Mouse (Mus musculus): ENCODE measurements around the gene Appbp2. TPM values are rescaled to one million over a fixed set of nuclear protein-coding genes. Genes with fewer than 3 reads are reported as not detected.

Appbp2 gene
- total RNA-seq, 2 experiments from 2014 or later: 47.8 to 48.8 TPM

- Histone ChIP-seq H3K27ac (peak overlapping the region; percentile 78; the same call in 1 of the 2 replicates), H3K4me3 (no peak overlapping the region)
- TF ChIP-seq CTCF (conservative IDR thresholded peaks at IDR 0.05): no peak
- no peak for DNase-seq (ENCODE audit: low spot score in 2 of 2)
These were observed 18.1 kb upstream of the Appbp2 start for GRCm38 (mm10) chr11:85253006-85253405.

DNA sequence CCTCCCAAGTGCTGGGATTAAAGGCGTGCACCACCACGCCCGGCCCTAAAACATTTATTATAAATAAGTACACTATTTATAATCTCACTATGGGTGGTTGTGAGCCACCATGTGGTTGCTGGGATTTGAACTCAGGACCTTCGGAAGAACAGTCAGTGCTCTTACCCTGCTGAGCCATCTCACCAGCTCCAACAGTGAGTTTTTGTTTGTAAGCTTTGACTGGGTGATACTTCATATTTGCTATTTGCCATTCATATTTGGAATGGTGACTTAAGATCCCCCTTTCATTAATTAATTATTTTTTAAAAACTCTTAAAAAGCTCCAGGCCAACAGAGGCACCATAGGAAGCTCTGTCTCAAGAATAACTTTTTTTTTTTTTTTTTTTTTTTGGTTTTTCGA lies 17.0 kb upstream of the Appbp2 start:
- DNase-seq (ENCODE audit: low spot score in 2 of 2): no peak
- Histone ChIP-seq H3K27ac (no peak overlapping the region), H3K4me3 (no peak overlapping the region)
- no peak for TF ChIP-seq CTCF (conservative IDR thresholded peaks at IDR 0.05)

GRCm38 (mm10) chr11:85250467-85250866 lies 15.5 kb upstream of the Appbp2 start:
- no peak for DNase-seq (ENCODE audit: low spot score in 2 of 2)
- Histone ChIP-seq H3K27ac (no peak overlapping the region), H3K4me3 (no peak overlapping the region)
- TF ChIP-seq CTCF (conservative IDR thresholded peaks at IDR 0.05): no peak

DNA sequence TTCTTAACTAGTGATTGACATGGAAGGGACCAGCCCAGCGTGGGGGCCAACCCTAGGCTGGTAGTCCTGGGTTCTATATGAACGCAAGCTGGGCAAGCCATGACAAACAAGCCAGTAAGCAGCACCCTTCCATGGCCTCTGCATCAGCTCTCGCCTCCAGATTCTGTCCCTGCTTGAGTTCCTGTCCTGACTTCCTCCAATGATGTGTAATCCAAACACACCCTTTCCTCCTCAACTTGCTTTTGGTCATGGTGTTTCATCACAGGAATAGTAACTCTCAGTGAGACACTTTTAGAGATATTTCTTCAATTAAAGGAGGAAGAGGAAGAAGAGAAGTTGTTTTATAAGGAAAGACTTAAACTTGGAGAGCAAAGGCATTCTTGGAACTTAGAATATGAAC lies 14.4 kb upstream of the Appbp2 start:
- TF ChIP-seq CTCF (conservative IDR thresholded peaks at IDR 0.05): no peak
- DNase-seq (ENCODE audit: low spot score in 2 of 2): no peak
- no peak overlapping the region for H3K4me3 ChIP-seq
- H3K27ac ChIP-seq: no peak overlapping the region

GRCm38 (mm10) chr11:85248151-85248550 lies 13.2 kb upstream of the Appbp2 start:
- no peak overlapping the region for H3K4me3 ChIP-seq
- DNase-seq (ENCODE audit: low spot score in 2 of 2): no peak
- H3K27ac ChIP-seq: no peak overlapping the region
- TF ChIP-seq CTCF (conservative IDR thresholded peaks at IDR 0.05): no peak

- no peak for DNase-seq (ENCODE audit: low spot score in 2 of 2)
- no peak overlapping the region for H3K27ac ChIP-seq
- H3K4me3 ChIP-seq: no peak overlapping the region
- TF ChIP-seq CTCF (conservative IDR thresholded peaks at IDR 0.05): no peak
These were observed 6.3 kb upstream of the Appbp2 start for GRCm38 (mm10) chr11:85241226-85241625.

DNA sequence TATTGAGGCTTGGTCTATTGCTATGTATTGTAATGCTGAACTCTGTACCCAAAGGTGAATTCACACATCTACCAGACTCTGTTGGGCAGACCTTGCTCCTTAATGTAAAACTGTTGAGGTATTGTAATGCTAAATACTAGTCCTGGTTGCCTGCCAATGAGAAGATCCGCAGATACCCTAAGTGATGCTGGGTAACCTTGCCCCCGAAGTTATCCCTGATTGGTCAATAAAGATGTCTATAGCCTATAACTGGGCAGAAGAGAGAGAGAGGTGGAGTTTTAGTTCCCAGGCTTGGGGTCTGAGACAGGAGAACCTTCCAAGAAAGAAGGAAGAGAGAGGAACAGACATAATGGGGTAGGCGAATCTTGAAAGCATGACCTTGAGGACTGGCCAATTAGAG lies 5.3 kb upstream of the Appbp2 start:
- H3K4me3 ChIP-seq: no peak overlapping the region
- no peak for DNase-seq (ENCODE audit: low spot score in 2 of 2)
- no peak for TF ChIP-seq CTCF (conservative IDR thresholded peaks at IDR 0.05)
- H3K27ac ChIP-seq: no peak overlapping the region

DNA sequence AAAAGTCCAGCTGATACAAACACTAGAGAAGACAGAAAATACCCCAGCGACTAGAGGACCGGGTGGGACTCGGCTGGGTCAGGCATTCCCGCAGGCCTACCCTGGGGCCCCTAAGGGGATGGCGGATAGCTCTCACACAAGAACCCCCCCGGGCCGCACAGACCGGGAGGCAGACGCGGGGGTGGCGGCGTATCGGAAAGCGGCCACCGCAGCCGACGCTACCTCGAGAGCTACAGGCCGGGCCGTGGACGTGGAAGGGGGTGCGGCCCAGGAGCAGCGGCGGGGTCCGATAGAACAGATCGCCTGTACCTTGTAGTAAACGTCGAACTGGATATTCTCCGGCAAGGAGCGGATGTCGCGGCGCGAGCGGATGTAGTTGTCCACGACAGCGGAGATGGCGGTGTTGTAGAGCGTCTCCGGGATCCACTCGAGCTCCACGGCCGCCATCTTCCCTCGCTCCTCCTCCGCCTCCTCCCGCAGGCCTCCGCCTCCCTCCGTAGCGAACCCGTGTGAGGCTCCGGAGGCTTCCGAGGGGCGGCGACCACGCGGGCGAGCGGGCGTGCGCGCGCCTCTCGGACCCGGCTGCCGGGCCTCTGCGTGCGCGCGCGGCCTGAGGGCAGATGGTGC lies 454 bp downstream of the Appbp2 start:
- H3K4me3 ChIP-seq: peak overlapping the region; percentile 67
- peak overlapping the region; percentile 98 for H3K27ac ChIP-seq
- DNase-seq (ENCODE audit: low spot score in 2 of 2): peak; percentile 84 to 85
- TF ChIP-seq CTCF (conservative IDR thresholded peaks at IDR 0.05): no peak

DNA sequence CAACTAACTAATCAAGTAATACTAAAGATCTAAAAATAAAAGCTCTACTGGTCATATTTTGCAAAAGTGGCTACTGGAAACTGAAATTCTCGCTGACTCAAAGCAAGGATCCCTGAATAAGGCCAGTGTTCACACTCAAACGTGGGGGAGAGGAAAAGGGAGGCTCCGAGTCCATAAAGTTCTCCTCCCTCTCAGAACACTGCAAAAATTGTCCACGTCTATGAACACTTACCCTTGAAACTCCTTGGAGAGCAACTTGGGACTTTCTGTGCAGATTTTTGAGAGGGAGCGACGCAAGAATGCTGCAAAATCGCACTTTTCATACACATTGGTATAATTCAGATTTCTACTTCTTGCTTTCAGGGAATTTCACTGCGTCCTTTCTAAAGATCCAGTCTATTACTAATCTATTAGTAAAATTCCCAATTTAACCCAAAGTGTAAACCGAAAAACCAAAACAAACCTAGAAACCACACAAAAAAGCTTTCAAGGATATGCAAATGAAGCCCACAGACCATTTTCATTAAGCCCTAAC lies 1.2 kb downstream of the Appbp2 start:
- peak overlapping the region; percentile 67 for H3K4me3 ChIP-seq
- no peak for TF ChIP-seq CTCF (conservative IDR thresholded peaks at IDR 0.05)
- no peak for DNase-seq (ENCODE audit: low spot score in 2 of 2)
- peak overlapping the region; percentile 98 for H3K27ac ChIP-seq

- H3K27ac ChIP-seq: no peak overlapping the region
- no peak for DNase-seq (ENCODE audit: low spot score in 2 of 2)
- H3K4me3 ChIP-seq: no peak overlapping the region
- no peak for TF ChIP-seq CTCF (conservative IDR thresholded peaks at IDR 0.05)
These were observed 11.7 kb downstream of the Appbp2 start for GRCm38 (mm10) chr11:85223248-85223647.

- H3K4me3 ChIP-seq: no peak overlapping the region
- no peak for DNase-seq (ENCODE audit: low spot score in 2 of 2)
- no peak overlapping the region for H3K27ac ChIP-seq
- no peak for TF ChIP-seq CTCF (conservative IDR thresholded peaks at IDR 0.05)
These were observed 12.4 kb downstream of the Appbp2 start for GRCm38 (mm10) chr11:85222561-85222960.

GRCm38 (mm10) chr11:85219014-85219413 lies 15.9 kb downstream of the Appbp2 start:
- no peak overlapping the region for H3K4me3 ChIP-seq
- no peak overlapping the region for H3K27ac ChIP-seq
- DNase-seq (ENCODE audit: low spot score in 2 of 2): no peak
- no peak for TF ChIP-seq CTCF (conservative IDR thresholded peaks at IDR 0.05)

DNA sequence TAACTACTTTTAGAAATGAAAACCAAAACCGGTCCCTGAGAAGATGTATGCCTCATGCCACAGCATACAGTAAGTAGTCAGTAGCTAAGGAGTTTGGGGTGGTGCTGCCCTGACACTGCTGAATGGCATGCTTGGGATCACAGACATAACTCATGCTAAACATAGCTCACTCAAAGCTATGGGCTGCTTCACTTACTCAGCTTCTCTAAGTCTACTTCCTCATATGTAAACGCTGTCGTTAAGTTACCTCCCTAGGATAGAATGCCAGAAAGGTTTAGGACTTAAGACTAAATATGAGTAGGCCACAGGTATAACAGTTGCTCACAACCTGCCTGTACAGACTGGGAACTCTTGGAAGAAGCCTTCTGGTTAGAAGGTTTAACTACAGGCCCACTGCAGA lies 20.3 kb downstream of the Appbp2 start:
- Histone ChIP-seq H3K27ac (no peak overlapping the region), H3K4me3 (no peak overlapping the region)
- no peak for DNase-seq (ENCODE audit: low spot score in 2 of 2)
- no peak for TF ChIP-seq CTCF (conservative IDR thresholded peaks at IDR 0.05)

DNA sequence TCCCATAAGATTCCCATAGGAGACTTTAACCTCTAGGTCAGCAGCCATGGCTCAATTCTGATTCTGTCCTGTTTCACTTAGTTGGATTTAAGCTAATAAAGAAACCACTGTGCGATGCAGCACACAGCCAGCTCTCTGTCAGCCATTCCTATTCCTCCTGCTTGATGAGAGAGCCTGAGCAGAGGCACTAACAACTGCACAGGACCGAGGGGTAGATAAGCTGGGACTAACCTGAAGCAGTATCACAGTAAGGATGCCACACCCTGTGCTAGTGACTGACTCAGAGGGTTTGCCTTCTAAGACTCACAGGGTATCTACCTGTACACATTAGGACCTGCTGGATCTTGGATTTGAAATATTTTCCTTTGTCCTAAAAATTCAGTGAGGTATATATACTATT lies 21.7 kb downstream of the Appbp2 start:
- H3K4me3 ChIP-seq: no peak overlapping the region
- no peak for TF ChIP-seq CTCF (conservative IDR thresholded peaks at IDR 0.05)
- DNase-seq (ENCODE audit: low spot score in 2 of 2): no peak
- H3K27ac ChIP-seq: no peak overlapping the region
